Comparison of ENCODE assay signal across 22 mouse cellular contexts in genomic region chr13:93866638-93867037, GRCm38 (mm10).
DNase-seq lines count a peak whose midpoint lies in the region; ATAC-seq lines count a peak whose summit lies in the region.
"Had no signal": no experiment of that assay in that cellular context is flagged by ENCODE, and none has a peak within 500 bp of the region (broad histone marks: within the 10 kb centered on the region; RNA-seq: fewer than 3 reads in every experiment).

No protein-coding gene starts in this region.

- no peak overlapping the region for H3K9ac ChIP-seq in heart, embryonic 12.5 days
- H3K9ac ChIP-seq in lung, embryonic 15.5 days: no peak overlapping the region
- H3K9ac ChIP-seq: embryonic facial prominence, embryonic 12.5 days; limb, embryonic 12.5 days; liver, embryonic 13.5 days; lung, embryonic 14.5 days had no signal

- no peaks in the 10 kb centered on the region for H3K9me3 ChIP-seq in heart, embryonic 12.5 days (replicated peaks)
- no peaks in the 10 kb centered on the region for H3K9me3 ChIP-seq in lung, embryonic 15.5 days
- H3K9me3 ChIP-seq: hindbrain, embryonic 10.5 days; liver, embryonic 13.5 days had no signal

- H3K4me3 ChIP-seq in heart, embryonic 12.5 days: no peak overlapping the region
- no peak overlapping the region for H3K4me3 ChIP-seq in lung, embryonic 15.5 days
- H3K4me3 ChIP-seq: embryonic facial prominence, embryonic 12.5 days; erythroblast, embryonic 14.5 days; hindbrain, embryonic 10.5 days; limb, embryonic 12.5 days; liver, embryonic 13.5 days; megakaryocyte, embryonic 14.5 days had no signal

- WGBS in heart, embryonic 12.5 days: 63% methylated on average over 5 of the region's 5 CpGs
- WGBS in lung, embryonic 15.5 days: 81% methylated on average over 5 of the region's 5 CpGs

- DNase-seq in adrenal gland, postnatal 10 days: peak; percentile 20
- no peak for DNase-seq in adrenal gland, adult 18-20 months (ENCODE audit: low spot score in 2 of 2)
- no peak for DNase-seq in heart, adult 8-10 months (ENCODE audit: low spot score)
- DNase-seq in lung, postnatal 25 days (ENCODE audit: low spot score): no peak
- DNase-seq in R1 (ENCODE audit: low read depth, low spot score): peak; percentile 30
- no peak for DNase-seq in left cerebral cortex, adult 18-20 months (ENCODE audit: low spot score in 2 of 2)
- DNase-seq: adrenal gland, adult 8-10 months; gastrocnemius, postnatal 36 days; kidney, adult 11 months; liver, embryonic 13.5 days; lung, embryonic 14.5 days; right cerebral cortex, postnatal 4 days had no signal

- ATAC-seq in heart, embryonic 12.5 days (ENCODE audit: insufficient number of reproducible peaks, low FRiP score): peak; percentile 48; the same call in 1 of the 2 replicates
- ATAC-seq in lung, embryonic 15.5 days (ENCODE audit: borderline replicate concordance, extremely low read depth, low FRiP score, low TSS enrichment): peak; percentile 37; the same call in 1 of the 2 replicates
- ATAC-seq: CD4-positive, CD25-positive, alpha-beta regulatory T cell, adult 4 months; forebrain, embryonic 16.5 days had no signal

- H3K36me3 ChIP-seq in heart, embryonic 12.5 days: no peaks in the 10 kb centered on the region
- no peaks in the 10 kb centered on the region for H3K36me3 ChIP-seq in lung, embryonic 15.5 days
- H3K36me3 ChIP-seq: embryonic facial prominence, embryonic 12.5 days; hindbrain, embryonic 10.5 days had no signal

- no peak overlapping the region for H3K4me2 ChIP-seq in heart, embryonic 12.5 days
- H3K4me2 ChIP-seq in lung, embryonic 15.5 days: no peak overlapping the region
- H3K4me2 ChIP-seq: embryonic facial prominence, embryonic 12.5 days; limb, embryonic 12.5 days; liver, embryonic 13.5 days; lung, embryonic 14.5 days had no signal

- H3K27ac ChIP-seq in heart, embryonic 12.5 days (ENCODE audit: poor library complexity, severe bottlenecking): no peak overlapping the region
- no peak overlapping the region for H3K27ac ChIP-seq in lung, embryonic 15.5 days
- H3K27ac ChIP-seq: embryonic facial prominence, embryonic 12.5 days; hindbrain, embryonic 10.5 days; kidney, postnatal 0 days; limb, embryonic 12.5 days; liver, embryonic 13.5 days had no signal

- peaks cover 6% of the 10 kb centered on the region for H3K4me1 ChIP-seq in heart, embryonic 12.5 days (replicated peaks)
- H3K4me1 ChIP-seq in lung, embryonic 15.5 days: 0 out of 2 replicates have a peak, but pooled peaks cover 10% of the 10 kb centered on the region

- no peaks in the 10 kb centered on the region for H3K27me3 ChIP-seq in heart, embryonic 12.5 days (replicated peaks)
- H3K27me3 ChIP-seq in lung, embryonic 15.5 days: no peaks in the 10 kb centered on the region
- H3K27me3 ChIP-seq: embryonic facial prominence, embryonic 12.5 days; limb, embryonic 12.5 days; liver, embryonic 13.5 days had no signal

Comparison
In these comparisons a context has a peak if more than half of its experiments do, and no peak if none do; other contexts are left out.
1. DNase-seq: peak in adrenal gland, postnatal 10 days (single experiment) and R1 (single experiment); none in adrenal gland, adult 18-20 months (0 of 2), heart, adult 8-10 months (single experiment), lung, postnatal 25 days (single experiment) and left cerebral cortex, adult 18-20 months (0 of 2).